In genomic region chr3:96559911-96560850, GRCm38 (mm10) we compare ENCODE assay signal across 8 mouse cellular contexts. TPM values are rescaled to one million over a fixed set of nuclear protein-coding genes. Genes with fewer than 3 reads are reported as not detected.
DNase-seq lines count a peak whose midpoint lies in the region; ATAC-seq lines count a peak whose summit lies in the region.

No protein-coding gene starts in this region.

- no peaks in the 10 kb centered on the region for H3K9me3 ChIP-seq in intestine, embryonic 14.5 days (ENCODE audit: control insufficient read depth, low read length)
- no peaks in the 10 kb centered on the region for H3K9me3 ChIP-seq in midbrain, embryonic 11.5 days (ENCODE audit: control insufficient read depth, low read length)

- peaks cover 29% of the 10 kb centered on the region for H3K36me3 ChIP-seq in intestine, embryonic 14.5 days (ENCODE audit: control insufficient read depth, insufficient read depth, low read length)
- H3K36me3 ChIP-seq in midbrain, embryonic 11.5 days (ENCODE audit: control insufficient read depth, insufficient read depth, low read length): 0 out of 2 replicates have a peak, but pooled peaks cover 7% of the 10 kb centered on the region

- peaks cover 56% of the 10 kb centered on the region for H3K4me1 ChIP-seq in intestine, embryonic 14.5 days (replicated peaks; ENCODE audit: control insufficient read depth, insufficient read depth, low read length)
- H3K4me1 ChIP-seq in midbrain, embryonic 11.5 days (ENCODE audit: control insufficient read depth, insufficient read depth, low read length): peaks cover 23% of the 10 kb centered on the region; the same call in 1 of the 2 replicates

- 0 out of 2 replicates have a peak, but pooled peaks have one; percentile 29 for ATAC-seq in erythroid progenitor cell, adult 5-6 weeks (replicated peaks; ENCODE audit: low FRiP score, poor library complexity, severe bottlenecking)
- ATAC-seq in intestine, embryonic 14.5 days (replicated peaks; ENCODE audit: low FRiP score, low TSS enrichment, low read depth): no peak
- no peak for ATAC-seq in midbrain, embryonic 11.5 days (ENCODE audit: low FRiP score)
- no peak for ATAC-seq in frontal cortex, adult (ENCODE audit: low TSS enrichment)

- no peaks in the 10 kb centered on the region for H3K27me3 ChIP-seq in intestine, embryonic 14.5 days (replicated peaks; ENCODE audit: control insufficient read depth, insufficient read depth, low read length)
- no peaks in the 10 kb centered on the region for H3K27me3 ChIP-seq in midbrain, embryonic 11.5 days (ENCODE audit: control insufficient read depth, insufficient read depth, low read length)

- peak overlapping the region; percentile 92 for H3K4me3 ChIP-seq in intestine, embryonic 14.5 days (ENCODE audit: low read depth, low read length)
- peak overlapping the region; percentile 53 for H3K4me3 ChIP-seq in midbrain, embryonic 11.5 days (ENCODE audit: low read depth, low read length)

- 72% methylated on average over 23 of the region's 23 CpGs for WGBS in intestine, embryonic 14.5 days
- WGBS in midbrain, embryonic 11.5 days: 90% methylated on average over 23 of the region's 23 CpGs

- H3K9ac ChIP-seq in intestine, embryonic 14.5 days (ENCODE audit: low read length): peak overlapping the region; percentile 91
- H3K9ac ChIP-seq in midbrain, embryonic 11.5 days (ENCODE audit: low read length): no peak overlapping the region; the same call in 1 of the 2 replicates

- peak overlapping the region; percentile 97; the same call in 1 of the 2 replicates for H3K27ac ChIP-seq in intestine, embryonic 14.5 days (ENCODE audit: low read depth)
- H3K27ac ChIP-seq in midbrain, embryonic 11.5 days (ENCODE audit: low read depth, low read length): no peak overlapping the region

- peak; percentile 17 for DNase-seq in kidney, adult 11 months
- no peak for DNase-seq in kidney, adult 8-10 months
- no peak for DNase-seq in intestine, embryonic 14.5 days (ENCODE audit: low spot score)
- no peak for DNase-seq in midbrain, embryonic 11.5 days (ENCODE audit: low spot score, missing footprints)
- no peak for DNase-seq in right cerebral cortex, adult 2 months (ENCODE audit: low spot score in 2 of 2)
- DNase-seq in ovary, postnatal 10 days (ENCODE audit: low spot score): no peak

- H3K4me2 ChIP-seq in intestine, embryonic 14.5 days (ENCODE audit: low read length): peak overlapping the region; percentile 89
- peak overlapping the region; percentile 83 for H3K4me2 ChIP-seq in midbrain, embryonic 11.5 days

RNA-seq across cellular contexts. Expression of gene Txnip, which starts 2.4 kb away (rescaled TPM):
- total RNA-seq in erythroid progenitor cell, adult 5-6 weeks (2015; ENCODE audit: low replicate concordance): 99.5 and 157 TPM in 2 replicates
- total RNA-seq in erythroid progenitor cell, adult 5-6 weeks (2017; ENCODE audit: low replicate concordance): 59.8 and 70.0 TPM in 2 replicates
- 149 and 154 TPM in 2 replicates for polyA plus RNA-seq in intestine, embryonic 14.5 days (2014; fragmentation: Nextera tagmentation; extraction: Ambion mirVana)
- polyA plus RNA-seq in midbrain, embryonic 11.5 days (2014; fragmentation: Nextera tagmentation; extraction: Ambion mirVana): 54.0 and 55.9 TPM in 2 replicates

RNA-seq across cellular contexts. Expression of gene Gm16253, which starts 16.6 kb away (rescaled TPM):
- total RNA-seq in erythroid progenitor cell, adult 5-6 weeks (2015; ENCODE audit: low replicate concordance): not detected in 2 replicates
- not detected in 2 replicates for total RNA-seq in erythroid progenitor cell, adult 5-6 weeks (2017; ENCODE audit: low replicate concordance)
- 0.37 and 1.6 TPM in 2 replicates for polyA plus RNA-seq in intestine, embryonic 14.5 days (2014; fragmentation: Nextera tagmentation; extraction: Ambion mirVana)
- polyA plus RNA-seq in midbrain, embryonic 11.5 days (2014; fragmentation: Nextera tagmentation; extraction: Ambion mirVana): 0.36 and 0.43 TPM in 2 replicates

RNA-seq across cellular contexts. Expression of gene Polr3gl, which starts 33.8 kb away (rescaled TPM):
- 29.2 and 32.7 TPM in 2 replicates for total RNA-seq in erythroid progenitor cell, adult 5-6 weeks (2015; ENCODE audit: low replicate concordance)
- 20.9 and 63.7 TPM in 2 replicates for total RNA-seq in erythroid progenitor cell, adult 5-6 weeks (2017; ENCODE audit: low replicate concordance)
- polyA plus RNA-seq in intestine, embryonic 14.5 days (2014; fragmentation: Nextera tagmentation; extraction: Ambion mirVana): 13.6 and 17.4 TPM in 2 replicates
- polyA plus RNA-seq in midbrain, embryonic 11.5 days (2014; fragmentation: Nextera tagmentation; extraction: Ambion mirVana): 12.1 and 14.7 TPM in 2 replicates

RNA-seq across cellular contexts. Expression of gene Hfe2, which starts 35.2 kb away (rescaled TPM):
- total RNA-seq in erythroid progenitor cell, adult 5-6 weeks (2015; ENCODE audit: low replicate concordance): not detected in 2 replicates
- not detected in 2 replicates for total RNA-seq in erythroid progenitor cell, adult 5-6 weeks (2017; ENCODE audit: low replicate concordance)
- 0.11 and 0.28 TPM in 2 replicates for polyA plus RNA-seq in intestine, embryonic 14.5 days (2014; fragmentation: Nextera tagmentation; extraction: Ambion mirVana)
- 1.3 and 1.7 TPM in 2 replicates for polyA plus RNA-seq in midbrain, embryonic 11.5 days (2014; fragmentation: Nextera tagmentation; extraction: Ambion mirVana)

RNA-seq across cellular contexts. Expression of gene Ankrd34a, which starts 36.3 kb away (rescaled TPM):
- total RNA-seq in erythroid progenitor cell, adult 5-6 weeks (2015; ENCODE audit: low replicate concordance): not detected in 2 replicates
- not detected in 2 replicates for total RNA-seq in erythroid progenitor cell, adult 5-6 weeks (2017; ENCODE audit: low replicate concordance)
- polyA plus RNA-seq in intestine, embryonic 14.5 days (2014; fragmentation: Nextera tagmentation; extraction: Ambion mirVana): 2.3 and 2.8 TPM in 2 replicates
- 1.5 and 2.0 TPM in 2 replicates for polyA plus RNA-seq in midbrain, embryonic 11.5 days (2014; fragmentation: Nextera tagmentation; extraction: Ambion mirVana)
